Mouse (Mus musculus) olfactory bulb, adult 2 months (tissue): ENCODE measurements around the gene Ildr1.

Experiments used
- CTCF ChIP-seq: fragments of 200-500 bp; IDR thresholded peaks from 2 replicates; pipeline ENCODE4 v1.5.1; 2012; ENCODE audit warnings: low read depth, mild to moderate bottlenecking, low read length, moderate library complexity; ENCODE audit not compliant: insufficient read depth
- POLR2A ChIP-seq: fragments of 200-500 bp; IDR thresholded peaks from 2 replicates; pipeline ENCODE4 v1.6.1; 2012; ENCODE audit warnings: mild to moderate bottlenecking, low read depth, low read length, moderate library complexity; ENCODE audit not compliant: insufficient read depth

DNA sequence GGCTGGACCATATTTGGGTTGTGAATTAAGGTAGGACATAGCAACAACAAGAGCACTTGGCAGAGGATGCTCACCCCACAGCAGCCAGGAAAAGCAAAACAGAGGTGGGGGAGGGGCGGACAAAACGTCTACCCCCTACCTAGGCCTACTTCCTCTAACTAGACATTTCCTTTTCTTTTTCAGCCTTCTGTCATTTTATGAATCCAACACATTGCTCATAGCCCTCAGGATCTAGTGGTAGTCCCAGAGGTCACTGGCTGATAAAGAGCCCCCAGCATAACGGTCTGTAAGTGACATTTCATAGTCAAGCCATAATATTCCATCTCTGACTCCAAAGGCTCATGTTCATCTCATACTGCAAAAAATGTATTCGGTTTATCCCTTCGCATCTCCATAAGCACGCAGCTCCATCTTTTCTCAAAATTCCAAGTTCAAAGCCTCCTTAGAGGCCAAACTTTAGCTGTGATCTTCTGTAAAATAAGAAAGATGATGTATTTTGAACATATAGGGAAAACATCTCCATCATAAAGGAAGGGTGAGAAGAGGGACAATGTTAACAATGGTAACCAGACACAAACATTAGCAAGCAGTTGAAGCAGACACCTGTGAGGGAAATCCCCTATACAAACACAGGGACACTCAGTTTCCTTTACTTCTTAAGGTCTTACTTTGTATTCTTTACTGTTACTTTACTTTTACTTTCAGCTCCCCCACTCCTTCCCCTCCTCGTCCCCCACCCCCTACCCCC is 19.1 kb upstream of the Ildr1 start:
- TF ChIP-seq CTCF (no peak), POLR2A (no peak)
